Mouse (Mus musculus) spleen, adult 2 months (tissue): ENCODE measurements around the gene Thegl. TPM values are rescaled to one million over a fixed set of nuclear protein-coding genes. Genes with fewer than 3 reads are reported as not detected.

ENCODE experiments used
- DNase-seq, 2 experiments: peaks; one replicate each; pipeline versions ENCODE4 v3.0.0 to v3.0.0-alpha.2; 2012 to 2021; ENCODE audit warnings: low spot score in 2 of 2, low read depth in 1 of 2
- H3K27ac ChIP-seq: fragments of 200-500 bp; 2 replicates; pipeline ENCODE4 v1.5.1; 2012; ENCODE audit warnings: low read length, inconsistent platforms; ENCODE audit not compliant: insufficient read depth
- H3K27me3 ChIP-seq: fragments of 200-500 bp; 2 replicates; pipeline ENCODE4 v1.6.1; 2012; ENCODE audit warnings: mild to moderate bottlenecking, moderate library complexity, low read length, inconsistent platforms; ENCODE audit not compliant: control insufficient read depth, insufficient read depth
- H3K36me3 ChIP-seq: fragments of 200-500 bp; 2 replicates; pipeline ENCODE4 v1.6.1; 2012; ENCODE audit warnings: mild to moderate bottlenecking, low read length, inconsistent platforms; ENCODE audit not compliant: control insufficient read depth, insufficient read depth
- H3K4me1 ChIP-seq: fragments of 200-500 bp; 2 replicates; pipeline ENCODE4 v1.6.1; 2011; ENCODE audit warnings: inconsistent platforms; ENCODE audit not compliant: control insufficient read depth, insufficient read depth, insufficient read length
- H3K4me3 ChIP-seq: fragments of 200-500 bp; 2 replicates; pipeline ENCODE4 v1.5.1; 2011; ENCODE audit warnings: mild to moderate bottlenecking, inconsistent platforms; ENCODE audit not compliant: insufficient read depth, insufficient read length; ENCODE audit errors: extremely low read depth
- CTCF ChIP-seq: fragments of 200-500 bp; IDR thresholded peaks from 2 replicates; pipeline ENCODE4 v1.5.1; 2011; ENCODE audit warnings: mild to moderate bottlenecking, inconsistent platforms; ENCODE audit not compliant: insufficient read depth, insufficient read length, insufficient replicate concordance; ENCODE audit errors: extremely low read depth
- POLR2A ChIP-seq: fragments of 200-500 bp; IDR thresholded peaks from 2 replicates; pipeline ENCODE4 v1.6.1; 2011; ENCODE audit warnings: low read depth, low read length, inconsistent platforms
- WGBS: fragments of 180-500 bp; shearing (Covaris S2); methylation state at CpG from one replicate; pipeline ENCODE4 v1.1.7; 2018; 5-methylcytosine and 5-hydroxymethylcytosine counted together
- polyA plus RNA-seq: library from polyadenylated mRNA; depleted of rRNA; stranded (reverse); fragments of >200 nt; gene quantifications from 2 replicates; pipeline ENCODE4 v1.2.3, GENCODE M21; 2012

Thegl gene
- polyA plus RNA-seq, 1 experiment, result not detected

DNA sequence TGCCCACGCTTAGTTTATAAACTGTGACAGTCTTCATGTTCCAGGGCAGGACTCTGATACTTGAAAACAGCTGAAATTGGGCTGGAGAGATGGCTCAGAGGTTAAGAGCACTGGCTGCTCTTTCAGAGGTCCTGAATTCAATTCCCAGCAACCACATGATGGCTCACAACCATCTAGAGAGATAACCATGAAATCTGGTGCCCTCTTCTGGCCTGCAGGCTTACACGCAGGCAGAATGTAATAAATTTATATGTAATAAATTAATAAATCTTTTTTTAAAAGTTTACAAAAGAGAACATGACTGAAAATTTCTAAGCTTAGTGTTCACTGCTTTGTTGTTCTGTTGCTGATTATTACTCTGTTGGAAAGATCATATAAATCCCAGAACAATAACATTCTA is 55.2 kb downstream of the Thegl start:
- TF ChIP-seq POLR2A (no peak), CTCF (no peak)
- H3K27me3 ChIP-seq, result no peaks in the 10 kb centered on the region
- WGBS, result 76% methylated on average over 2 of the region's 2 CpGs
- no peak overlapping the region for H3K4me3 ChIP-seq
- H3K36me3 ChIP-seq, result no peaks in the 10 kb centered on the region
- H3K27ac ChIP-seq, result no peak overlapping the region
- DNase-seq, result no peak
- H3K4me1 ChIP-seq, result no peaks in the 10 kb centered on the region

- no peak overlapping the region for H3K4me3 ChIP-seq
- WGBS, result 85% methylated on average over 3 of the region's 3 CpGs
- DNase-seq, result no peak
- no peak overlapping the region for H3K27ac ChIP-seq
- no peaks in the 10 kb centered on the region for H3K27me3 ChIP-seq
- TF ChIP-seq CTCF, result no peak
- no peaks in the 10 kb centered on the region for H3K4me1 ChIP-seq
- H3K36me3 ChIP-seq, result no peaks in the 10 kb centered on the region
Measured at GRCm38 (mm10) chr5:77071626-77072025, 55.8 kb downstream of the Thegl start.

GRCm38 (mm10) chr5:77073794-77074193 is 58.0 kb downstream of the Thegl start:
- no peak overlapping the region for H3K27ac ChIP-seq
- no peaks in the 10 kb centered on the region for H3K27me3 ChIP-seq
- TF ChIP-seq CTCF, result no peak
- TF ChIP-seq POLR2A, result no peak
- no peaks in the 10 kb centered on the region for H3K4me1 ChIP-seq
- 80% methylated on average over 8 of the region's 8 CpGs for WGBS
- no peak overlapping the region for H3K4me3 ChIP-seq
- no peaks in the 10 kb centered on the region for H3K36me3 ChIP-seq
- DNase-seq, result no peak

GRCm38 (mm10) chr5:77074914-77075313 is 59.1 kb downstream of the Thegl start:
- no peaks in the 10 kb centered on the region for H3K27me3 ChIP-seq
- no peak overlapping the region for H3K4me3 ChIP-seq
- H3K27ac ChIP-seq, result no peak overlapping the region
- no peak for DNase-seq
- 81% methylated on average over 2 of the region's 2 CpGs for WGBS
- TF ChIP-seq POLR2A (no peak), CTCF (no peak)
- H3K4me1 ChIP-seq, result no peaks in the 10 kb centered on the region
- H3K36me3 ChIP-seq, result no peaks in the 10 kb centered on the region

DNA sequence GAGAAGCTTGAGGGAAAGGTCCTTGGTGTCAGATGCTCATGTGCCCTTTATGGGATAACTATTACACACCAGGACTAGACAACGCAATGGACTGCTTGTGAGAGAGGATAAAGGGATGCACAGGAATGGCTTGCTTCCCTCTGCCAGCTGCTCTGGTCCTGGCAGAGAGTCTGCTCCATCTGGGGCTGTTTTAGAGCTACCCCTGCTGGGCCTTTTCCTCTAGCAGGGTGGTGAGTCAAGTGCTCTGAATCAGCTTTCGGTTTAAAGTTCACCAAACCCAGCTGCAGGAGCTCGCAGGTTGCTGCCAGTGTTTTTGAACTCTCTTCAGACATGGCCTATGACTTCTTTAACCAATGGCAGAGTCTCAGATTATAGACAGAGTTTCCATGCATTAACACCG is 60.1 kb downstream of the Thegl start:
- no peak for DNase-seq
- H3K36me3 ChIP-seq, result no peaks in the 10 kb centered on the region
- H3K27ac ChIP-seq, result no peak overlapping the region
- WGBS, result 81% methylated on average over 4 of the region's 4 CpGs
- no peak overlapping the region for H3K4me3 ChIP-seq
- TF ChIP-seq CTCF (no peak), POLR2A (no peak)
- H3K4me1 ChIP-seq, result no peaks in the 10 kb centered on the region
- H3K27me3 ChIP-seq, result no peaks in the 10 kb centered on the region

DNA sequence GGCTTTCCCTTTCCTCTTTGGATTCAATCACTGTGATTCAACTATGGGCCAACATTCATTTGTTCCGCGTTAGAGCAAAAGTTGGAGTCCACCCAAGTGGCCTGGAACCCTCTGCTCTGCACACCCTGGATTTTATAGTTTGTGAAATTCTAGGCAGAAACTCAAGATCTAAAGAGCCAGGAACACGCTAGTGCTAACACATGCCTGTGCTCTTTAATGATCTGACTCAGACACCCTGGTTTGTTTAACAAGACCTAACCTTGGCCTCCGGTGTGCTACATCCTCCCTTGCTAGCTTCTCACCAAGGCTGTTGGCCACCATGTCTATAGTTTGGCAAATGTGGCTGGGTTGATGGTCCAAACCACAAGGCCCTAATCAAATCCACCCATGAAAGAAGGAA is 64.9 kb downstream of the Thegl start:
- no peaks in the 10 kb centered on the region for H3K27me3 ChIP-seq
- 88% methylated on average over 4 of the region's 4 CpGs for WGBS
- TF ChIP-seq POLR2A, result no peak
- TF ChIP-seq CTCF, result no peak
- no peak overlapping the region for H3K27ac ChIP-seq
- no peaks in the 10 kb centered on the region for H3K36me3 ChIP-seq
- no peak overlapping the region for H3K4me3 ChIP-seq
- no peaks in the 10 kb centered on the region for H3K4me1 ChIP-seq
- no peak for DNase-seq

GRCm38 (mm10) chr5:77082735-77083134 is 66.9 kb downstream of the Thegl start:
- Histone ChIP-seq H3K27me3 (no peaks in the 10 kb centered on the region), H3K4me1 (no peaks in the 10 kb centered on the region), H3K4me3 (no peak overlapping the region), H3K36me3 (no peaks in the 10 kb centered on the region), H3K27ac (no peak overlapping the region)
- 71% methylated on average over 7 of the region's 7 CpGs for WGBS
- DNase-seq, result no peak
- TF ChIP-seq CTCF (no peak), POLR2A (no peak)

GRCm38 (mm10) chr5:77084418-77084817 is 68.6 kb downstream of the Thegl start:
- Histone ChIP-seq H3K27ac (no peak overlapping the region), H3K4me1 (no peaks in the 10 kb centered on the region), H3K27me3 (no peaks in the 10 kb centered on the region), H3K4me3 (no peak overlapping the region), H3K36me3 (no peaks in the 10 kb centered on the region)
- no peak for DNase-seq
- TF ChIP-seq POLR2A, result no peak
- TF ChIP-seq CTCF, result no peak
- 86% methylated on average over 4 of the region's 4 CpGs for WGBS
